Mouse (Mus musculus) lung, postnatal 0 days (tissue): ENCODE results near the gene Nup62.
A peak's percentile ranks its signal among the peaks of the same experiment; 100 is the strongest.

Experiments
- CTCF ChIP-seq: IDR thresholded peaks from 2 replicates; pipeline ENCODE4 v1.5.1; 2016; ENCODE audit warnings: antibody characterized with exemption, mild to moderate bottlenecking
- EP300 ChIP-seq: IDR thresholded peaks from 2 replicates; pipeline ENCODE4 v1.6.1; 2016; ENCODE audit warnings: antibody characterized with exemption, mild to moderate bottlenecking, control low read depth

- TF ChIP-seq CTCF (peak; percentile 28; the same call in 1 of the 2 replicates), EP300 (no peak)
Measured at GRCm38 (mm10) chr7:44821666-44822448, 6.0 kb downstream of the Nup62 start.
